Mouse (Mus musculus): ENCODE measurements around the gene Pald1. TPM values are rescaled to one million over a fixed set of nuclear protein-coding genes. Genes with fewer than 3 reads are reported as not detected.

Gene Pald1
- polyA plus RNA-seq, 1 experiment, result 0.06 TPM

- Histone ChIP-seq H3K36me3 (ENCODE audit: control insufficient read depth) (no peaks in the 10 kb centered on the region), H3K27me3 (ENCODE audit: control insufficient read depth) (peaks cover 31% of the 10 kb centered on the region)
Measured at GRCm38 (mm10) chr10:61277051-61277450, 106.3 kb downstream of the Pald1 start.

DNA sequence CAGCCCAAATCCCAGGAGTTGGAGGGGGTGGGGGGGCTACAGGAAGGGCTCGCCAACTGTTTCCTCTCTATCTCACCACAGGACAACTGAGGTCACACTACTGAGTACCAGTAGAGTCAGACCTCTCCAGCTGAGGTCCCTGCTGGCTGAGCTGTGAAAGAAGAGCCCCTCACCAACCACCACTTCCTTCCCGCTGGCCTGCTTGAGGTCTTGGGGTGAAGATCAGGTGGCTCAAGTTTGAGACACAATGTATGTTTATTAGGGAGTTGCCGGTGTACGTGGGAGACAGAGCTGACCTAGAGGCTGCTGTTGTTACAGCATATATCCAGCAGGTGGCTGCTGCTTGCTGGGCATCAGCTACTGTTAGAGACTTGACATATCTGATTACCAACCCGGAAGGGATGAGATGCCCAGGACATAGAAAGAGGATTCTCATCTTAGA, 107.6 kb downstream of the Pald1 start:
- Histone ChIP-seq H3K4me1 (ENCODE audit: control insufficient read depth) (no peaks in the 10 kb centered on the region), H3K36me3 (ENCODE audit: control insufficient read depth) (no peaks in the 10 kb centered on the region), H3K27me3 (ENCODE audit: control insufficient read depth) (peaks cover 32% of the 10 kb centered on the region), H3K9me3 (ENCODE audit: control insufficient read depth, low read length) (no peaks in the 10 kb centered on the region), H3K4me3 (replicated peaks) (no peak overlapping the region)
- TF ChIP-seq GATA1 (IDR thresholded peaks at IDR 0.05; ENCODE audit: low read length) (no peak), TAL1 (IDR thresholded peaks at IDR 0.05; ENCODE audit: low read length) (no peak)

More at GRCm38 (mm10) chr10:61277051-61277450, 106.3 kb downstream of the Pald1 start:
- no peaks in the 10 kb centered on the region for H3K4me1 ChIP-seq (ENCODE audit: control insufficient read depth)
- no peak overlapping the region for H3K4me3 ChIP-seq (replicated peaks)
- TF ChIP-seq GATA1 (IDR thresholded peaks at IDR 0.05; ENCODE audit: low read length), result no peak
- TF ChIP-seq TAL1 (IDR thresholded peaks at IDR 0.05; ENCODE audit: low read length), result no peak
- H3K9me3 ChIP-seq (ENCODE audit: control insufficient read depth, low read length), result no peaks in the 10 kb centered on the region

- no peaks in the 10 kb centered on the region for H3K36me3 ChIP-seq (ENCODE audit: control insufficient read depth)
- peaks cover 32% of the 10 kb centered on the region for H3K27me3 ChIP-seq (ENCODE audit: control insufficient read depth)
- no peak overlapping the region for H3K4me3 ChIP-seq (replicated peaks)
- no peaks in the 10 kb centered on the region for H3K4me1 ChIP-seq (ENCODE audit: control insufficient read depth)
- no peak for TF ChIP-seq GATA1 (IDR thresholded peaks at IDR 0.05; ENCODE audit: low read length)
- no peak for TF ChIP-seq TAL1 (IDR thresholded peaks at IDR 0.05; ENCODE audit: low read length)
- H3K9me3 ChIP-seq (ENCODE audit: control insufficient read depth, low read length), result no peaks in the 10 kb centered on the region
Measured at GRCm38 (mm10) chr10:61274532-61274931, 108.8 kb downstream of the Pald1 start.

DNA sequence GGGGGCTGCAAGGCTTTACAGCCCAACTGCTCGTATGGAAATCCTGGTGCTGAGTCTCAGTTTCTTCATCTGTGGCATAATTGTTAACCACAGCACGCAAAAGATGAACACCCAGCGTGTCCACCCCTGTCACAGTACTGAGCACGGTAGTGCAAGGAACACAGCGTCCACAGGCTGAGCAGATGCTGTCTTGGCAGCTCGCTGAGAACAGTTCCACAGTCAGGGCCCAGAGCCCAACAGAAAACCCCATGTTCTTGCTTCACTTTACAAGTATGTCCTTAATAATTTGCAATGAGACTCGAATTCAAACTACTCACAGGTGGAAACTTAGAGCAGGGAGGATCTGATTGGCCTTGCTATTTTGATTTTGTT, 109.5 kb downstream of the Pald1 start:
- no peak for TF ChIP-seq TAL1 (IDR thresholded peaks at IDR 0.05; ENCODE audit: low read length)
- TF ChIP-seq GATA1 (IDR thresholded peaks at IDR 0.05; ENCODE audit: low read length), result no peak
- peaks cover 32% of the 10 kb centered on the region for H3K27me3 ChIP-seq (ENCODE audit: control insufficient read depth)
- no peaks in the 10 kb centered on the region for H3K9me3 ChIP-seq (ENCODE audit: control insufficient read depth, low read length)
- no peaks in the 10 kb centered on the region for H3K36me3 ChIP-seq (ENCODE audit: control insufficient read depth)
- H3K4me1 ChIP-seq (ENCODE audit: control insufficient read depth), result no peaks in the 10 kb centered on the region
- H3K4me3 ChIP-seq (replicated peaks), result no peak overlapping the region

- Histone ChIP-seq H3K36me3 (ENCODE audit: control insufficient read depth) (no peaks in the 10 kb centered on the region), H3K9me3 (ENCODE audit: control insufficient read depth, low read length) (no peaks in the 10 kb centered on the region), H3K4me3 (replicated peaks) (no peak within 1 kb of the TSS), H3K4me1 (ENCODE audit: control insufficient read depth) (no peaks in the 10 kb centered on the region), H3K27me3 (ENCODE audit: control insufficient read depth) (peaks cover 32% of the 10 kb centered on the region)
- TF ChIP-seq TAL1 (IDR thresholded peaks at IDR 0.05; ENCODE audit: low read length) (no peak), GATA1 (IDR thresholded peaks at IDR 0.05; ENCODE audit: low read length) (no peak)
Measured at GRCm38 (mm10) chr10:61273081-61273843, 110.1 kb downstream of the Pald1 start, which contains the start of gene Adamts14. Adamts14 (minus strand) TSS chr10:61273438.

GRCm38 (mm10) chr10:61272631-61273030, 110.7 kb downstream of the Pald1 start:
- Histone ChIP-seq H3K4me1 (ENCODE audit: control insufficient read depth) (no peaks in the 10 kb centered on the region), H3K9me3 (ENCODE audit: control insufficient read depth, low read length) (no peaks in the 10 kb centered on the region), H3K4me3 (replicated peaks) (no peak overlapping the region), H3K36me3 (ENCODE audit: control insufficient read depth) (no peaks in the 10 kb centered on the region), H3K27me3 (ENCODE audit: control insufficient read depth) (peaks cover 32% of the 10 kb centered on the region)
- TF ChIP-seq GATA1 (IDR thresholded peaks at IDR 0.05; ENCODE audit: low read length), result no peak
- TF ChIP-seq TAL1 (IDR thresholded peaks at IDR 0.05; ENCODE audit: low read length), result no peak

DNA sequence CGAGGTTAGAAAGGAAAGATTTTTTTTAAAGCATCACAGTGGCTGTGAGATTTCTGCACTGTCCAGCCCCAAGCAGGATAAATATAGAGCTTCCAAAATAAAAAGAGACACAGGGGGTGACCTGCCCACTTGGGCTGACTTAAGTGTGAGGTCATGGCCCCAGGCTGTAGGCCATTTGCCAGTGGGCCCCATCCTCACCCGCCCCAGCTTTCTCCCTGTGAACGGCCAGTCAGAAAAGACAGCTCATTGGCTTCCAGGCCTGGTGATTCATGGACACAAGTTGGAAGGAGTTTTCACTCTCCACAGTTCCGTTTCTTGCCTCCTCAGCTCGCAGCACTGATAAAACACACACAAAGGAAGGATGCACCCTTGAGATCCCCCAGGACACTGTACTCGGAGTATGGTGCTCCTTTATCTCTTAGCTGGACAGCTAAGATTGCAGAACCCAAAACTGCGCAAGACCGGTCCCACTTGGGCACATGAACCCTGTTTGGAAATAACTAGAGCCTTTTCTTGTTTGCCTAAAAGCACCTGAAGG, 111.2 kb downstream of the Pald1 start:
- peaks cover 32% of the 10 kb centered on the region for H3K27me3 ChIP-seq (ENCODE audit: control insufficient read depth)
- H3K36me3 ChIP-seq (ENCODE audit: control insufficient read depth), result no peaks in the 10 kb centered on the region
- no peaks in the 10 kb centered on the region for H3K9me3 ChIP-seq (ENCODE audit: control insufficient read depth, low read length)
- no peak for TF ChIP-seq TAL1 (IDR thresholded peaks at IDR 0.05; ENCODE audit: low read length)
- TF ChIP-seq GATA1 (IDR thresholded peaks at IDR 0.05; ENCODE audit: low read length), result no peak
- no peak overlapping the region for H3K4me3 ChIP-seq (replicated peaks)
- H3K4me1 ChIP-seq (ENCODE audit: control insufficient read depth), result no peaks in the 10 kb centered on the region

Other genes with a start within 250 kb of the Pald1 start
- gene Sgpl1, start 235.8 kb downstream of the Pald1 start, polyA plus RNA-seq (2012), result 0.09 and 0.60 TPM in 2 replicates
- gene Tbata, start 211.6 kb downstream of the Pald1 start, polyA plus RNA-seq (2012), result not detected in 2 replicates
- not detected in 2 replicates for gene Adamts14, start 110.1 kb downstream of the Pald1 start, polyA plus RNA-seq (2012)
- not detected in 2 replicates for gene Prf1, start 85.7 kb downstream of the Pald1 start, polyA plus RNA-seq (2012)
- gene Nodal, start 34.4 kb upstream of the Pald1 start, polyA plus RNA-seq (2012), result 0.03 TPM in 1 of 2 replicates, not detected in the other
- gene Eif4ebp2, start 69.1 kb upstream of the Pald1 start, polyA plus RNA-seq (2012), result 6.2 and 6.5 TPM in 2 replicates
- gene Lrrc20, start 92.3 kb upstream of the Pald1 start, polyA plus RNA-seq (2012), result 2.4 and 2.9 TPM in 2 replicates
- not detected in 2 replicates for gene Npffr1, start 212.0 kb upstream of the Pald1 start, polyA plus RNA-seq (2012)